Mouse (Mus musculus) v-Abl transformed pro-B cells (cell line): ENCODE measurements around the gene Tspan9.

Experiments
- in situ Hi-C, 2 experiments: fragments of 400-800 bp; cut with MboI; formaldehyde crosslinking; loops; one replicate each; pipeline ENCODE4 v1.15.1; 2025; ENCODE audit not compliant: unreplicated experiment in 2 of 2

Gene Tspan9

GRCm38 (mm10) chr6:128143390-128144020 is at the start of gene Tspan9:
Gene Tspan9, minus strand, starts transcription at chr6:128143594.
- in situ Hi-C loops: no loop called here

GRCm38 (mm10) chr6:128183521-128183920 is 40.1 kb upstream of the Tspan9 start:
- in situ Hi-C loops: no loop called here

- in situ Hi-C loops: no loop called here
These were observed 37.8 kb upstream of the Tspan9 start for GRCm38 (mm10) chr6:128181176-128181575.

- in situ Hi-C loops: no loop called here
These were observed 36.3 kb upstream of the Tspan9 start for GRCm38 (mm10) chr6:128179651-128180050.

GRCm38 (mm10) chr6:128179247-128179646 is 35.9 kb upstream of the Tspan9 start:
- in situ Hi-C loops: no loop called here

- in situ Hi-C loops: no loop called here
These were observed 35.3 kb upstream of the Tspan9 start for GRCm38 (mm10) chr6:128178681-128179080.

- in situ Hi-C loops: no loop called here
These were observed 25.6 kb upstream of the Tspan9 start for GRCm38 (mm10) chr6:128168785-128169679.

GRCm38 (mm10) chr6:128165564-128165963 is 22.2 kb upstream of the Tspan9 start:
- in situ Hi-C loops: no loop called here

- in situ Hi-C loops: no loop called here
These were observed 21.2 kb upstream of the Tspan9 start for GRCm38 (mm10) chr6:128164632-128165031.

- in situ Hi-C loops: no loop called here
These were observed 15.7 kb upstream of the Tspan9 start for GRCm38 (mm10) chr6:128159092-128159491.

- in situ Hi-C loops: no loop called here
These were observed 14.6 kb upstream of the Tspan9 start for GRCm38 (mm10) chr6:128158031-128158430.

GRCm38 (mm10) chr6:128156476-128156875 is 13.1 kb upstream of the Tspan9 start:
- in situ Hi-C loops: no loop called here

- in situ Hi-C loops: no loop called here
These were observed 12.5 kb upstream of the Tspan9 start for GRCm38 (mm10) chr6:128155935-128156334.

- in situ Hi-C loops: no loop called here
These were observed 2.4 kb upstream of the Tspan9 start for GRCm38 (mm10) chr6:128145765-128146164.

GRCm38 (mm10) chr6:128142369-128143278 is 770 bp downstream of the Tspan9 start:
- in situ Hi-C loops: no loop called here

- in situ Hi-C loops: no loop called here
These were observed 2.7 kb downstream of the Tspan9 start for GRCm38 (mm10) chr6:128140724-128141123.

- in situ Hi-C loops: no loop called here
These were observed 5.5 kb downstream of the Tspan9 start for GRCm38 (mm10) chr6:128137855-128138254.

- in situ Hi-C loops: no loop called here
These were observed 6.7 kb downstream of the Tspan9 start for GRCm38 (mm10) chr6:128136654-128137053.

GRCm38 (mm10) chr6:128135459-128135858 is 7.9 kb downstream of the Tspan9 start:
- in situ Hi-C loops: no loop called here

GRCm38 (mm10) chr6:128135006-128135405 is 8.4 kb downstream of the Tspan9 start:
- in situ Hi-C loops: no loop called here
